Mouse (Mus musculus) limb, embryonic 12.5 days (tissue): ENCODE data around the gene Olfr432. TPM values are rescaled to one million over a fixed set of nuclear protein-coding genes. Genes with fewer than 3 reads are reported as not detected.

Experiments used
- ATAC-seq: fragments of 200-750 bp; cut with Nextera tagmentation; 2 replicates; pipeline ENCODE4 v1.8.0; 2017; ENCODE audit warnings: low read depth, moderate TSS enrichment; ENCODE audit not compliant: insufficient number of reproducible peaks, insufficient read depth, low FRiP score, low TSS enrichment
- H3K27ac ChIP-seq: fragments of 300-500 bp; sonication (generic); 2 replicates; pipeline ENCODE4 v1.5.1; 2016; ENCODE audit warnings: mild to moderate bottlenecking, moderate library complexity
- H3K27me3 ChIP-seq: fragments of 300-500 bp; sonication (generic); 2 replicates; pipeline ENCODE4 v1.6.1; 2016; ENCODE audit warnings: mild to moderate bottlenecking, moderate library complexity
- H3K36me3 ChIP-seq: fragments of 300-500 bp; sonication (generic); 2 replicates; pipeline ENCODE4 v1.6.1; 2016; ENCODE audit warnings: mild to moderate bottlenecking, moderate library complexity
- H3K4me1 ChIP-seq: fragments of 300-500 bp; sonication (generic); replicated peaks from 2 replicates; pipeline ENCODE4 v1.6.1; 2016
- H3K4me2 ChIP-seq: fragments of 300-500 bp; sonication (generic); 2 replicates; pipeline ENCODE4 v1.6.1; 2016; ENCODE audit warnings: mild to moderate bottlenecking, moderate library complexity
- H3K4me3 ChIP-seq: fragments of 300-500 bp; sonication (generic); replicated peaks from 2 replicates; pipeline ENCODE4 v1.5.1; 2016; ENCODE audit warnings: mild to moderate bottlenecking
- H3K9ac ChIP-seq: fragments of 300-500 bp; sonication (generic); replicated peaks from 2 replicates; pipeline ENCODE4 v1.6.1; 2016; ENCODE audit warnings: mild to moderate bottlenecking, moderate library complexity
- H3K9me3 ChIP-seq: fragments of 300-500 bp; sonication (generic); 2 replicates; pipeline ENCODE4 v1.6.1; 2016; ENCODE audit warnings: mild to moderate bottlenecking, moderate library complexity
- WGBS: fragments of 180-500 bp; shearing (Covaris S2); methylation state at CpG from one replicate; pipeline ENCODE4 v1.1.7; 2016; 5-methylcytosine and 5-hydroxymethylcytosine counted together
- polyA plus RNA-seq: library from polyadenylated mRNA; unstranded; fragments of >200 nt; fragmentation: Nextera tagmentation; extraction: Ambion mirVana; gene quantifications from 2 replicates; pipeline ENCODE4 v1.2.1, GENCODE M21; 2016

The Olfr432 gene
- polyA plus RNA-seq, 1 experiment from 2014 or later = not detected

GRCm38 (mm10) chr1:174050532-174050931 is 1.5 kb downstream of the Olfr432 start:
- no peaks in the 10 kb centered on the region for H3K27me3 ChIP-seq
- H3K4me1 ChIP-seq = no peaks in the 10 kb centered on the region
- H3K27ac ChIP-seq = no peak overlapping the region
- H3K36me3 ChIP-seq = no peaks in the 10 kb centered on the region
- no peak overlapping the region for H3K4me2 ChIP-seq
- no peaks in the 10 kb centered on the region for H3K9me3 ChIP-seq
- H3K4me3 ChIP-seq = no peak overlapping the region
- no peak overlapping the region for H3K9ac ChIP-seq
- ATAC-seq = no peak
- 93% methylated on average over 4 of the region's 4 CpGs for WGBS

GRCm38 (mm10) chr1:174051515-174051914 is 2.5 kb downstream of the Olfr432 start:
- Histone ChIP-seq H3K27ac (no peak overlapping the region), H3K27me3 (no peaks in the 10 kb centered on the region), H3K4me2 (no peak overlapping the region), H3K36me3 (no peaks in the 10 kb centered on the region), H3K9me3 (no peaks in the 10 kb centered on the region), H3K9ac (no peak overlapping the region), H3K4me3 (no peak overlapping the region), H3K4me1 (no peaks in the 10 kb centered on the region)
- WGBS = 88% methylated on average over 4 of the region's 4 CpGs
- no peak for ATAC-seq

- H3K9ac ChIP-seq = no peak overlapping the region
- H3K4me1 ChIP-seq = no peaks in the 10 kb centered on the region
- no peaks in the 10 kb centered on the region for H3K36me3 ChIP-seq
- H3K27me3 ChIP-seq = no peaks in the 10 kb centered on the region
- no peak for ATAC-seq
- no peak overlapping the region for H3K4me2 ChIP-seq
- no peak overlapping the region for H3K4me3 ChIP-seq
- H3K9me3 ChIP-seq = no peaks in the 10 kb centered on the region
- 81% methylated on average over 5 of the region's 5 CpGs for WGBS
- no peak overlapping the region for H3K27ac ChIP-seq
Observed at GRCm38 (mm10) chr1:174051931-174052536, 3.0 kb downstream of the Olfr432 start.

GRCm38 (mm10) chr1:174052981-174053380 is 4.0 kb downstream of the Olfr432 start:
- no peak for ATAC-seq
- H3K4me1 ChIP-seq = no peaks in the 10 kb centered on the region
- 83% methylated on average over 3 of the region's 3 CpGs for WGBS
- no peaks in the 10 kb centered on the region for H3K36me3 ChIP-seq
- H3K4me3 ChIP-seq = no peak overlapping the region
- no peak overlapping the region for H3K27ac ChIP-seq
- no peak overlapping the region for H3K9ac ChIP-seq
- H3K27me3 ChIP-seq = no peaks in the 10 kb centered on the region
- no peaks in the 10 kb centered on the region for H3K9me3 ChIP-seq
- H3K4me2 ChIP-seq = no peak overlapping the region

GRCm38 (mm10) chr1:174055248-174055647 is 6.2 kb downstream of the Olfr432 start:
- no peaks in the 10 kb centered on the region for H3K27me3 ChIP-seq
- H3K9me3 ChIP-seq = no peaks in the 10 kb centered on the region
- H3K36me3 ChIP-seq = no peaks in the 10 kb centered on the region
- no peak overlapping the region for H3K27ac ChIP-seq
- H3K4me1 ChIP-seq = no peaks in the 10 kb centered on the region
- WGBS = 79% methylated on average over 2 of the region's 2 CpGs
- no peak overlapping the region for H3K4me3 ChIP-seq
- H3K9ac ChIP-seq = no peak overlapping the region
- no peak for ATAC-seq
- H3K4me2 ChIP-seq = no peak overlapping the region

GRCm38 (mm10) chr1:174066305-174066704 is 17.3 kb downstream of the Olfr432 start, which contains the start of gene Olfr430:
Olfr430 (plus strand) TSS chr1:174066605.
- no peak for ATAC-seq
- 89% methylated on average over 3 of the region's 3 CpGs for WGBS
- Histone ChIP-seq H3K4me2 (no peak within 1 kb of the TSS), H3K27ac (no peak within 1 kb of the TSS), H3K4me1 (no peaks in the 10 kb centered on the region), H3K9me3 (no peaks in the 10 kb centered on the region), H3K9ac (no peak within 1 kb of the TSS), H3K27me3 (no peaks in the 10 kb centered on the region), H3K4me3 (no peak within 1 kb of the TSS), H3K36me3 (no peaks in the 10 kb centered on the region)

- 95% methylated on average over 2 of the region's 2 CpGs for WGBS
- Histone ChIP-seq H3K4me1 (no peaks in the 10 kb centered on the region), H3K9me3 (no peaks in the 10 kb centered on the region), H3K36me3 (no peaks in the 10 kb centered on the region), H3K4me2 (no peak within 1 kb of the TSS), H3K27ac (no peak within 1 kb of the TSS), H3K4me3 (no peak within 1 kb of the TSS), H3K27me3 (no peaks in the 10 kb centered on the region), H3K9ac (no peak within 1 kb of the TSS)
- no peak for ATAC-seq
Observed at GRCm38 (mm10) chr1:174084031-174084430, 35.0 kb downstream of the Olfr432 start, which contains the start of gene Olfr429. Olfr429 (plus strand) TSS chr1:174084331.

- no peak for ATAC-seq
- no peaks in the 10 kb centered on the region for H3K27me3 ChIP-seq
- no peak within 1 kb of the TSS for H3K27ac ChIP-seq
- H3K4me1 ChIP-seq = no peaks in the 10 kb centered on the region
- no peak within 1 kb of the TSS for H3K4me2 ChIP-seq
- H3K9ac ChIP-seq = no peak within 1 kb of the TSS
- no peaks in the 10 kb centered on the region for H3K36me3 ChIP-seq
- no peaks in the 10 kb centered on the region for H3K9me3 ChIP-seq
- no peak within 1 kb of the TSS for H3K4me3 ChIP-seq
- WGBS = 87% methylated on average over 1 of the region's 1 CpGs
Observed at GRCm38 (mm10) chr1:174096591-174096990, 47.6 kb downstream of the Olfr432 start, which contains the start of gene Olfr427. Olfr427 (plus strand) TSS chr1:174096891.

- Histone ChIP-seq H3K36me3 (no peaks in the 10 kb centered on the region), H3K4me1 (no peaks in the 10 kb centered on the region), H3K4me3 (no peak overlapping the region), H3K27ac (no peak overlapping the region), H3K27me3 (no peaks in the 10 kb centered on the region), H3K4me2 (no peak overlapping the region), H3K9ac (no peak overlapping the region), H3K9me3 (no peaks in the 10 kb centered on the region)
- no peak for ATAC-seq
- 50% methylated on average over 2 of the region's 2 CpGs for WGBS
Observed at GRCm38 (mm10) chr1:174103735-174104134, 54.7 kb downstream of the Olfr432 start.

Other genes with a start within 250 kb of the Olfr432 start
- gene Ifi211, start 136.2 kb upstream of the Olfr432 start, polyA plus RNA-seq = 0.14 and 0.40 TPM in 2 replicates
- 0.80 and 1.7 TPM in 2 replicates for gene Mndal, start 106.7 kb upstream of the Olfr432 start, polyA plus RNA-seq
- 0.20 and 0.73 TPM in 2 replicates for gene Ifi203, start 106.5 kb upstream of the Olfr432 start, polyA plus RNA-seq
- gene Ifi202b, start 66.5 kb upstream of the Olfr432 start, polyA plus RNA-seq = 0.17 TPM in 1 of 2 replicates, not detected in the other
- 0.16 TPM in 1 of 2 replicates, not detected in the other for gene Ifi205, start 17.4 kb upstream of the Olfr432 start, polyA plus RNA-seq
- 0.09 TPM in 1 of 2 replicates, not detected in the other for gene Olfr433, start 8.5 kb upstream of the Olfr432 start, polyA plus RNA-seq
- not detected in 2 replicates for gene Olfr430, start 17.4 kb downstream of the Olfr432 start, polyA plus RNA-seq
- not detected in 2 replicates for gene Olfr429, start 35.1 kb downstream of the Olfr432 start, polyA plus RNA-seq
- gene Olfr427, start 47.7 kb downstream of the Olfr432 start, polyA plus RNA-seq = not detected in 2 replicates
- gene Olfr231, start 72.0 kb downstream of the Olfr432 start, polyA plus RNA-seq = not detected in 2 replicates
- not detected in 2 replicates for gene Olfr424, start 82.3 kb downstream of the Olfr432 start, polyA plus RNA-seq
- not detected in 2 replicates for gene Olfr420, start 106.4 kb downstream of the Olfr432 start, polyA plus RNA-seq
- 0.95 and 1.1 TPM in 2 replicates for gene Spta1, start 123.6 kb downstream of the Olfr432 start, polyA plus RNA-seq
- not detected in 2 replicates for gene Olfr419, start 202.9 kb downstream of the Olfr432 start, polyA plus RNA-seq